Mouse (Mus musculus) megakaryocyte-erythroid progenitor cell, adult 5-6 weeks (primary cell): Measurements from ENCODE around the gene Susd6. TPM values are rescaled to one million over a fixed set of nuclear protein-coding genes. Genes with fewer than 3 reads are reported as not detected.

Experiments
- ATAC-seq: replicated peaks from 2 replicates; pipeline ENCODE4 v1.8.0; 2016; ENCODE audit warnings: mild to moderate bottlenecking, inconsistent platforms; ENCODE audit not compliant: severe bottlenecking, poor library complexity, low FRiP score, low TSS enrichment
- total RNA-seq, 2 experiments: library from RNA; stranded (forward) in 1 of 2; stranded (reverse) in 1 of 2; fragments of 200-1000, 215-1000 nt in 1 of 2; fragments of >200 nt in 1 of 2; fragmentation: Nextera tagmentation in 1 of 2; gene quantifications; 2 replicates each; pipeline ENCODE4 v1.2.3; 2014 to 2017

Susd6 gene
- total RNA-seq, 2 experiments from 2014 or later = 26.4 to 27.0 TPM

DNA sequence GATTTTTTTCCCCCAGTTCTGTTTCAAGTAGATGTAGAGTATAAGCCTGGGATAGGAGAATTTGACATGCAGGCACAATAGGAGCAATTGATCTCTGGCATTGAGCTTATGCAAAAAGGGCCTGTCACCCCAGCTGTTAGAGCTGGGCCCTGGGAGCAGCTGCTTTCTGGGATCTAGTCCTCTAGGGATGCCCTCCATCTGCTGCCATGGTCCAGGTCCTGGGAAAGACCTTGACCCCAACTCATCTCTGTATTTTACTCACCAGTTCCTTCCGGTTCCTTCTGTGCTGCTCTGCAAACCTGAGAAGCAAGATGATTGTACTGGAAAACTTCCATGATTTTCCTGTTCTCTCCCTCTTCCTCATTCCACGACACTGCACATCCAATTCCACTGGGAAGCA is 68.0 kb downstream of the Susd6 start:
- no peak for ATAC-seq

DNA sequence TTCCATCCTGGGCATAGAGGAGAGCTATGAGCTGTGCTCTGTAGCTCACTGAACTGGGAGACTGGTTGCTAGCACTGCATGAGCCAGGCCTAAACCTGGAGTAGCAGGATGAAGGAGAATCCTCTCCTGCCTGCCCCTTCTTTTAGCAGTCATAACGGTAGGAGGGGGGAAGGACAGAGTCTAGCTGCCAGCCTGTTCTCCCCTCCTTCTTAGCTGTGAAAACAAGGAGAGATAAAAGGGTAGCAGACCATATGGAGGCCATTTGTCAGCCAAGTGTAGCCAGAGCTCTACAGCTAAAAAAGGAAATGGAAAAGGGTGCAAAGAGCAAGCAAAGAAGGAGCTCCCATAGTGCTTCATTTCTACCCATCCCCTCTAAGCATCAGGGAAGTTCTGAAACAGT is 71.6 kb downstream of the Susd6 start:
- ATAC-seq = no peak

DNA sequence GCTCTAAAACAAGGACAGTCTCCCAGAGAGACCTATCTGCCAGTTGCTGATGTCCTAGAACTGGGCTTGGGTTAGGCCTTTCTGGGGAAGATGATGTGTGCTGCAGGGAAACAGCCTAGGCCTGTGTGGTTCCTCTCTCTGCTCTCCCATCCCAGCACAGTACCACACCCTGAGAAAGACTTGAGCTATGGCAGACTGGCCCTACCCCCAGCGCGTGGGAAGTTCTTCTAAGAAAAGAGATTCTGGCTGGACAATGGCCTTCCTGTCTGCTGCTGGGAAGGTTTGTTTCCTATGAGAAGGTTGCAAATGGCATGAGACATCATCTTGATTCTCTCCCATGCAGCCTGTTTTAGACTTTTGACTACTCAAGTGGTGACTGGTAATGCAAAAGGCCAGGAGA is 73.1 kb downstream of the Susd6 start:
- no peak for ATAC-seq

DNA sequence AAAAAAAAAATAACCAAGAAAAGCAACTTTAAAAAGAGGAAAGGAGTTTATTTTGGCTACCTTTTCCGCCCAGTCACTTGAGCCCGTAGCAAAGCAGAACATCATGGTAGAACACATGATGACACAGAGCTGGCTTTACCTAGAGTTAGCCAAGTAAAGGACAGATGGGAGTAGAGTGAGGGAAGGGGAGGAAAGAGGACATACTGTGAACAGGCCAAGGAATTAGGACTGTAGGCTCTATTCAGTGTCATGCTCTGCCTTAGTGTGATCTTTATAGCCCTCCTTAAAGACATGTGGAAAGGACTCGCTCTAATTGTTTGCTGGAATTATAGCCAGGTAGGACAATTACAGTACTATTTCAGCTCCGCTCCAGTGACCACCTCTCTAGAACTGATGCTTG is 74.9 kb downstream of the Susd6 start:
- ATAC-seq = no peak

DNA sequence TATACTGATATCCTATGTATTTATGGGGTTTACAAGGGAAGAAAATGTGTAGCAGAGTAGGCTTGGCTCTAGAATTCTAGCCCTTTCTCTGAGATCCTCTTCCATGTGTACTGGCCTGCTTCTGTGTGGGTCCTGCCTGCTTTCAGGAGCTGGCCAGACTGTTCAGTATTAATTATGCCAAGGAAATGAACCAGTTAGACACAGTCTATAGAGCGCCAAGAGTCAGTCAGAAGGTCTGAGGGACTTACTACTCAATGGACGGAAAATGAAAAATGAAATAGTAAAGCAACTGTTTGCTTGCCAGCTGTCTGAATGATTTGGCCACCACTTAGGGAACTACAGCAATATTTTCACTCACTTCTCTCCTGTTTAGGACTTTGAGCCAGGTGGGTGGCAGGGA is 75.7 kb downstream of the Susd6 start:
- no peak for ATAC-seq

DNA sequence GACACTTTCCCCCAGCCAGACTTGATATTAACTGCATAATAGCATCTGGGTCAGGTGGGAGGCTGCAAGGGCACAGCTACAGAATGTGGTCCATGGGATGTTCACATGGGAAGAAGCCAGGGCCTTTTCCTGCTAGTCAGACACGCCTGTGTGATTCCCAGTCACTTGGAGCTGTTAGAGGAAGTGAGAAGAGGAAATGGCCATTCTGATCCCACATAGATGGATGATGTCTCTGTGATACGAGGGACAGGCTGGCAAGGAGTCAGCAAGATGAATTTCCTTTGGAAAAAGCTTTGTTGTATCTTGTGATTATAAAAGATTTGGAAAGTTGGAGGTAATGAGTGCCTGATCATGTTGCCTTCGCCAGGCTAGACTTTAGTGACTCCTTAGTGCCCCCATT is 76.8 kb downstream of the Susd6 start:
- ATAC-seq = no peak

DNA sequence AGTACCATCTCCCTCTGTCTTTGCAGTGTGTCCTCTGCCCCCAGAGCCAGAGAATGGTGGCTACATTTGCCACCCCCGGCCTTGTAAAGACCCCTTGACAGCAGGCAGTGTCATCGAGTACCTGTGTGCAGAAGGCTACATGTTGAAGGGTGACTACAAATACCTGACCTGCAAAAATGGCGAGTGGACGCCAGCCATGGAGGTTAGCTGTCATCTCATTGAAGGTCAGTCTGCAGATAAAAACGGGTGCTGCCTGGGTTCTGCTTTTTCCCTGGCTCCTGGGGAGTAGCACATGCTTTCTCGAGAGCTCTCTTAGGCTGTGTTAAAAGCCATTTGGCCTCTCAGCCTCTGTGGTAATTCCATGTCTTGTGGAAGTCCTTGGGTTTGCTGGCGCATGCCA is 78.1 kb downstream of the Susd6 start:
- ATAC-seq = no peak

DNA sequence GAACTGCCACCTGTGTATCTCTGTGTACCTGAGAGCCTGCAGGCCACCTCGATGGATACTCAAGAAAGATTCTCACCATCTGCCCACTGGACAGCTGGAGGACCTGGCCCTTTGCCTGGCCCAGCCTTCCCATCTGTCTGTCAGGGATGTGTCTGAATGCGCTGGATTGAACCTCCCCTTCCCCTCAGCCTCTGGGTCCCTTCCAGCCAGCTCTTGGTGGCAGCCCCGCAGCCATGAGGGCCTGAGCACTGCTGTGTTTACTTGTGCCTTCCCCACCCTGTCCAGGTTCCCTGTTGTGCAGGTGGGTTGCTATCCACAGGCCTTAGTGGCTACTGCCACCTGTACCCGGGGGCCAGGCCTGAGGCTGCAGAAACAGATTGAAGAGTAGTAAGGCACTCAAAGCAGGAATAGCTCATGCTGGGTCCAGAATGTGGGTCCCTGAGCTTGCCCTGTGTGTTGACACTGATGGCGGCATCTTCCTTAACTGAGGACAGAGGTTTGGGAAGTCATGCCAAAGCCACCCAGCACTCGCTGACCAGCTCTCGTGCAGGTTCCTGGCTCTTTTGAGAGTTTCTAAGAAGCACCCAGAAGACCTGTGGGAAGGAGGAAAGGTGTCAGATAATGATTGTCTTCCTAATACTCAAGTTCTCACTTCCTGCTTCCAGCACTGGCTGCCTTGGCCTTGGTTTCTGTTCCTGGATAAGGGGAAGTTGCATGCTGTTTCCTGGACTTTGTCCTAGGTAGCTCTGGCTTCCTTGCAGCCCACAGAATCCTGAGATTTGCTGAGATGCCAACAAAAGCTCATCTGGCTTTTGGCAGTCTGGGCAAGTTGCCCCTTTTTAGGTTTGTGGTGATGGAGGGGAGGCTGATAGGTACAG is 87.1 kb downstream of the Susd6 start:
- 0 out of 2 replicates have a peak, but pooled peaks have one; percentile 9 for ATAC-seq

DNA sequence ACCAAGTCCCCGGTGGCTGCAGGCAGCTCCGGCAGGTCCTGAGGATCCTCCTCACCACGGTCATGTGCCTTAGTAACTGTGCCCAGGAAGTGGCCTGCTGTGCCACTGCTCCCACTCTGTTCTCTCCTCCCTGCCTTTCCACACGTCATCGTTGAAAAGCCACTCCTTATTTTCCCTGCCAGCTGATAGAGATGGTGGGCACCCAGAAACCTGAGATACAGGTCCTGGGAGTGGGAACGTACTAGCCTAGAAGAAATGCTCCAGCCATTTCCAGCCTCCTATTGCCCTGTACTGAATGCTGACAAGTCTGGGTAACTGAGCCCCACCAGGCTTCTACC is 87.8 kb downstream of the Susd6 start:
- no peak for ATAC-seq

DNA sequence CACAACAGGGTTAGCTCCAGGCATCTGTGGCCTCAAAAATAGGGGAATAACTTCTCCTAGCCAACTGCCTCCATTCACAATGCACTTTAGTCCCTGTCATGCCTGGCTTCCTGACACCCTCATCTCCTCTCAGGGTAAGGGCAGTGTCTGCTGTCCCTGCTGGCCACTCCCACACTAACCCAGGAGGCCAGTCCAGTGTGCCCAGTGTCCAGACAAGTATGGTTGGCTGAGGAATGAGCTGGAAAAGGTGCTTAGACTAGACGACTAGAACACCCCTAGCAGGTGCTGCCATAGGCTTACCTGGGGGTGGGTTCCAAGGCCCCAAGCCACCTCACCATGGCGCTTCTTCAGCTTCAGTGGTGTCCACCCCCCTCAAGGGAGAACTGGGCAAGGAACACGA is 88.3 kb downstream of the Susd6 start:
- ATAC-seq = no peak

DNA sequence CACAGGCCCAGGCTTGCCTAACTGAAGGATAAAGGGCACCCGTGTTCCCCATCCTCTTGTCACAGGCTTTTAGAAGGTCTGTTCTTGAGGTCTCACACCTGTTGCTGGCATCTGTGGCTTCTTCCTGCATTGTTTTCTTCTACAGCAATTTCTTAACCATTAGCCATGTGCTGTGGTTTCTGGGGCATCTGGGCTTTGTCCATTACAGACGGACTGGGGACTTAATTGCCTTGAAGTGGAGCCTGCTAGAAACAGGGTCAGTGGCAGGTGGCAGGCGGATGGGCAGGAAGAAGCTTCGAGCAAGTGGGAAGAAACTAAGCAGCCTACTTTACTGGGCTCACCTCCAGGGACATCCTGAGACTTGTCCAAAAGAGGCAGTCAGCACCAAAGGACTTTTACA is 89.0 kb downstream of the Susd6 start:
- ATAC-seq = no peak

DNA sequence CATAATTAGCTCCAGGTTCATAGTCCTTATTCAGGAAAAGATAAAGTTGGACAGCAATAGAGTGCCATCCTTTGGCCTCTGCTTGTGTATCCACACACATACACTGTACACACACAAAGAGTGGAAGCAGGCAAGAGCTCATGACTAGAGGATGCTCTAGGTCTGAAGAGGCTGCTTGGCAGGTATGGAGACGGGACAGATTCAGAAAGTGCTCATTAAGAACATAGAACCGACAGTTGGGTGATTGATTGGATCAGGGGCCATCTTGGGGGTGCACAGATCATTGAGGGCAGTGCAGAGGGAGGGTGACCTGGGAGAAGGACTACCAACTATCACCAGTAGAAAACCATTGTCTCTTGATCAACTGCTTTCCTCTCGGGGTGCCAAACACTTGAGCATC is 90.8 kb downstream of the Susd6 start:
- ATAC-seq = no peak

DNA sequence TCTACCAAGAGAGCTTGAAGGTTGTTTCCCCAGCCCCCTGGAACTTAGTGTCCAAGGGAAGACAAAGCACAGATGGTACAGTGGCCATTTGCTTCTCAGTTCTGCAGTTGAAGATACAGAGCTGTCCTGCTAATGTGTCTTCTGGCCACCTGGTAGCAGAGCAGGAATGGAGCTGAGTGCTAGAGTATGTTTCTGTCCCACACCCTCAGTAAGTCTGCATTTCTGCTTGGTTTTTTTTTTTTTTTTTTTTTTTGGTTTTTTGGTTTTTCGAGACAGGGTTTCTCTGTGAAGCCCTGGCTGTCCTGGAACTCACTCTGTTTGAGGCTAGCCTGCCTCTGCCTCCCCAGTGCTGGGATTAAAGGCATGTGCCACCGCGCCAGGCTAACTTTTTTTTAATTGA is 93.0 kb downstream of the Susd6 start:
- no peak for ATAC-seq

DNA sequence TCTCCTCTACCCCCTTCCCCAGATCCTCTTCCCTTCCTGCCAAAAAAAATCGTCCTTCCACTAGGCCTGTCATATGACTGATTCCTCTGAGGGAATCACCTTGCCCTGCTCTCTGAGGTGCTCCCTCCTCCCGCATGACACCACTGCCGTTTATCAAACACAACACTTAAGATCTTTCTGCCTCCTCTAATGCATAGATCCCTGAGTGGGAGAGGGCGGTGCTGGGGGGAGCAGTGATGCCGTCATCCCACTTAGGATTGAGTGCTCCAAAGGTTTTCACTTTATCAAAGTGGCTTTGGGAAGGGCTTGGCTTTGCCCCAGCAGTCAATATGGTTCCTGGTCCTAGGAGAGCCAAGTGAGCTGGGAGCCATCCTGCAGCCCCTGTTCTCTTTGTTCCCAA is 93.6 kb downstream of the Susd6 start:
- no peak for ATAC-seq

DNA sequence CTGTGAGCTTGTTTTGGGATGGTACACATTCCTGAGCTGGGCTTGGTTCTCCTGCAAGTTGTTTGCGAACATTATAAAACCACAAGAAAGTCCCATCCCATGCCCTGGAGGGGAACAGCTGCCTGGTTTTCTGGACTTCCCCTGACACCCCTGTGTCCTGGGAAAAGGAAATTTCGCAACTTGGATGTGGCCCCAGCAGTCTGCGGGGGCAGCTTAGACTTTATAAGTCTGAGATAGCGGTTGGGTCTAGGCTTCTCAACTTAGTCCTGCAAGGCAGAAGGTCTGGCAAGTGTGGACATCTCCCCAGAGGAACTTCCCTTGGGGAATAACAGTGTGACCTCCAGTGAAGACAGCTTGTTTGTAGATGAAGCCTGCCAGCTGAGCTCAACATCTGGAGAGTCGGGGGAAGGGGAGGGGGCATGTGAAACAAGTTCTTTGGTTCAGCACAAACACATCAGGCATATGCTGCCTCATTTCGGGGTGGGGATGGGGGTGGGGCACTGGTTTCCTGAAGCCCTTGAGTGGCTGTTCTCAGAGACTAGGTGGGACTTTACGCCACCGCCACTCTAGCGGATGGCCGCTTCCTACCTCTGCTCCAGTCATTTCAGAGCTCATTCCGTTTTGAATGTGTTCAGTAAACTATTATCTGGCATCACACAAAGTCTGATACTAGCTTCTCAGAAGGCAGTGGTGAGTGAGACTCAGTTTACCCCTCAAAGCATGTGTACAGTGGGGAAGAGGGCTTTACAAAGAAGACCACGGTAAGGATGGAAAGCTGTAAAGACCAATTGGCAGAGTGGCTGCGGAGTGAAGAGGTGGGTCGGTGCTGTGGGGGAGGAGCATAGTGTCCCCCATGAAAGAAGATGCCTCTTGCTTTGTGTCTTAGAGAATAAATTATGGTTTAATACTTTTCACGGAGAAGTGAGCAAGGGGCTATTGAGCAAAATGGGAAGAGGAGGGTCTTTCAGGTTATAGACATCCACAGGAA is 95.3 kb downstream of the Susd6 start:
- peak; percentile 63 for ATAC-seq

DNA sequence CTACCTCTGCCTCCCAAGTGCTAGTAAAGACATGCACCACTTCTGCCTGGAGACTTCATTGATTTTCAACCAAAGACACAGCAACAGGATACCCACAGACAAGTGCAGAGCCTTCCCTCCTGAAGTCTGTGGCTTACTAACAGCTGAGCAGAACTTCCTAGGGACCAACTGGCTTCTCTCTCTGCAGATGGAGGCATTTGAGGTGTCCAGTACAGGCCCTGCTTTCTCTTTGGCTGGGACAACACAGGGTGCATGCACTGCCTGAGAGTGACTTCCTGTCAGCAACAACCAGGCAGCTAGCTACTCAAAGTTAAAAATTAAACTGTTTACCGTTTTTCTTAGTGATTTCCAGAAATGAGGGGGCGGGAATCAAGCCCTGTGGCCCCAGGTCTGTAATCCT is 96.7 kb downstream of the Susd6 start:
- no peak for ATAC-seq

DNA sequence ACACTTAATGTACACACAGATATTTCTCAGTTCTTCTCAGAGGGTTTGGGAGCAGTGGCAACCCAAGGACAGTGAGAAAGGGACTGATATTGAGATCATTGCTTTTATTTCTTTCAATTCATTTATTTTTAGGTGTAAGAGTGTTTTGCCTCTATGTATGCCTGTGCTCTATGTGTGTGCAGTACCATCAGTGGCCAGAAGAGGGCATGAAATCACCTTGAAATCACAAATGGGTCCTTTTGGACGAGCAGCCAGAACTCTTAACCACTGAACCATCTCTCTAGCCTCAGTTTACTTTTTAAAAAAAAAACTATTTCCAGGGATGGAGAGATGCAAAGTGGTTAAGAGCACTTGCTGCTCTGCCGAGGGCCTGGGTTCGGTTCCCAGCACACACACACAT is 99.0 kb downstream of the Susd6 start:
- ATAC-seq = no peak

DNA sequence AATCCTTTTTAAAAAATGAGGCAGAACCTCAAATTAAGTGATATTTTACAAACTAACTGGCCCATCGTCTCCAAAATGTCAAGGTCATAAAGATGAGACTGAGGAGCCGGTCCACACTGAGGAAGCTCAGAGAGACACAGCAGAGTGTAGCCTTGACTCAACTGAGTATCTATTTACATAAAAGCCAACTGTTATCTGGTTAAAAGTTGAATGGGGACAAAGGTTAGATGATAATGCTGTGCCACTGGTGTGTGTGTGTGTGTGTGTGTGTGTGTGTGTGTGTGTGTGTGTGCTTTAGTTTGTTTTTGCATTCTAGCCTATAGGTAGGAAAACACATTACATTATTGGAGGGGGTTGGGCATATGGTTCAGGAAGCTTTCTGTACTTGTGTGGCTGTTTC is 100.8 kb downstream of the Susd6 start:
- ATAC-seq = no peak

DNA sequence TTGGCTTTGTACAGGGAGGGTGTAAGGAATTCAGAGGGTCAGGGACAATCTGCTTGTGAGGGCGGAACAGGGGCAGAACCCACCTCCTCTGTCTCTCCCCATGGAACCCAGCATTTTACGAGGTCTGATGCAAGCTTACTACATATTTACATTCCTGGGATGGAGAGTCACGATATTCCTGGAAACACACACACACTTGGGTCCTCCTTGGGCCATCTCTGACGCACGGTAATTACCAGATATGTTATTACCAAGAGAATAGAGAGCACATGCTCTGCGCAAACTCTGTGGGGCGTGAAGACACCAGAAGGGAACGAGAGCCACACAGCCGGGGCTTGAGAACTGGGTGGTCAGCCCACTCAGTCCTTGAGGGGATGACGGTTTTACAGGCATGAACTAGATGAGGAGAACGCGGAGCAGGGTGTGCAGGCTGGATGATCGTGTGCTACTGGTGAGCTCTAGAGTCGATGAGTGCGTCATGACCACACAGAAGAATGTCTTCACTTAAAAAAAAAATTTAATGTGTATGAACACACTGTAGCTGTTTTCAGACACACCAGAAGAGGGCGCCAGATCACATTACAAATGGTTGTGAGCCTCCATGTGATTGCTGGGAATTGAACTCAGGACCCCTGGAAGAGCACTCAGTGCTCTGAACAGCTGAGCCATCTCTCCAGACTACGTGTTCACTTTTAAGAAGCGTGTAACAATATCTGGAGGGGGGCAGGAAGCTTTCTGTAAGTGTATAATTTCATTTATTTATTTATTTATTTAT is 103.6 kb downstream of the Susd6 start:
- ATAC-seq = no peak
